In genomic region chr1:143773082-143773481, GRCm38 (mm10) we compare ENCODE assay signal across 18 mouse cellular contexts.
"Had no signal": no experiment of that assay in that cellular context is flagged by ENCODE, and none has a peak within 500 bp of the region (broad histone marks: within the 10 kb centered on the region; RNA-seq: fewer than 3 reads in every experiment).

No protein-coding gene starts in this region.

- H3K4me1 ChIP-seq: limb, embryonic 15.5 days had no signal

- DNase-seq: kidney, adult 2 months; kidney, postnatal 25 days; left cerebral cortex, postnatal 4 days; liver, postnatal 0 days; lung, postnatal 14 days; lung, postnatal 4 days; thymus, adult 18-20 months; thymus, postnatal 36 days had no signal

- H3K9ac ChIP-seq: limb, embryonic 12.5 days; limb, embryonic 15.5 days; liver, embryonic 14.5 days; liver, postnatal 0 days; lung, embryonic 15.5 days; midbrain, embryonic 13.5 days had no signal

- H3K9me3 ChIP-seq: limb, embryonic 12.5 days; limb, embryonic 15.5 days; lung, embryonic 15.5 days; midbrain, embryonic 10.5 days; midbrain, embryonic 13.5 days had no signal

- ATAC-seq: liver, postnatal 0 days; midbrain, embryonic 13.5 days; midbrain, embryonic 16.5 days had no signal

- H3K4me2 ChIP-seq: limb, embryonic 12.5 days; limb, embryonic 15.5 days; liver, embryonic 11.5 days; lung, embryonic 15.5 days; midbrain, embryonic 13.5 days had no signal

- H3K27ac ChIP-seq: kidney, postnatal 0 days; layer of hippocampus, adult 2 months; limb, embryonic 12.5 days; limb, embryonic 15.5 days; liver, embryonic 14.5 days; lung, embryonic 15.5 days; midbrain, embryonic 10.5 days; midbrain, embryonic 13.5 days had no signal

- H3K27me3 ChIP-seq: limb, embryonic 12.5 days; limb, embryonic 15.5 days; lung, embryonic 15.5 days; midbrain, embryonic 13.5 days had no signal

- H3K4me3 ChIP-seq: layer of hippocampus, adult 2 months; limb, embryonic 12.5 days; limb, embryonic 15.5 days; lung, embryonic 15.5 days; midbrain, embryonic 10.5 days; midbrain, embryonic 13.5 days had no signal

- H3K36me3 ChIP-seq: lung, embryonic 15.5 days had no signal
